Mouse (Mus musculus): Measurements from ENCODE around the gene Gm815. TPM values are rescaled to one million over a fixed set of nuclear protein-coding genes. Genes with fewer than 3 reads are reported as not detected.

Gm815 gene
- not detected in 2 replicates for polyA plus RNA-seq (2012; rRNA removed)

DNA sequence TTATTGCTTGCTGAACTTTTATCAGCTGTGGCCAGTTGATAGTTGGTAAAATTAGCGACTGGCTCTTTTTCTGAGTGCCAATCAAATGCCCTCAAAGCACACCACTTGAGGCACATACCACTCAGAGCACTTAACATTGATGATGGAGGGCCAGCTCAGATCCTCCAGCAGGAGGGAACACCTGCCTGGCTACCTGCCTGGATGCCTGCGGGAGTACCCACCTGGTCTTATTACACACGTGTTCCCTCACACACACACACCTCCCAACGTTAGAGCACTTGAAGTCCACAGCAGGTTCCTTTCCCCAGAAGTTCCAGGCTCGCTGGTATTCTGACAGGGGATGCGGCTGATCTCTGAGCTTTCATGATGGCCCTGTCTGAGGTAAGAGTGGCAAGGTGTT, at the start of gene Gm815:
TSS of gene Gm815 (plus strand) at position 266 of the 400 bp plus-strand sequence.
- 79% methylated on average over 6 of the region's 6 CpGs for WGBS
- no peaks in the 10 kb centered on the region for H3K4me1 ChIP-seq (ENCODE audit: control insufficient read depth, insufficient read depth, low read length)
- no peak for DNase-seq
- H3K4me3 ChIP-seq (replicated peaks; ENCODE audit: insufficient read depth, low read depth, low read length): no peak within 1 kb of the TSS
- TF ChIP-seq POLR2A (IDR thresholded peaks at IDR 0.05; ENCODE audit: borderline replicate concordance, insufficient read depth, low read length) (no peak), CTCF (IDR thresholded peaks at IDR 0.05; ENCODE audit: borderline replicate concordance, insufficient read depth, low read depth, low read length) (no peak)
- no peaks in the 10 kb centered on the region for H3K27me3 ChIP-seq (ENCODE audit: control insufficient read depth, insufficient read depth, low read length)
- H3K27ac ChIP-seq (ENCODE audit: insufficient read depth, low read length): no peak within 1 kb of the TSS

DNA sequence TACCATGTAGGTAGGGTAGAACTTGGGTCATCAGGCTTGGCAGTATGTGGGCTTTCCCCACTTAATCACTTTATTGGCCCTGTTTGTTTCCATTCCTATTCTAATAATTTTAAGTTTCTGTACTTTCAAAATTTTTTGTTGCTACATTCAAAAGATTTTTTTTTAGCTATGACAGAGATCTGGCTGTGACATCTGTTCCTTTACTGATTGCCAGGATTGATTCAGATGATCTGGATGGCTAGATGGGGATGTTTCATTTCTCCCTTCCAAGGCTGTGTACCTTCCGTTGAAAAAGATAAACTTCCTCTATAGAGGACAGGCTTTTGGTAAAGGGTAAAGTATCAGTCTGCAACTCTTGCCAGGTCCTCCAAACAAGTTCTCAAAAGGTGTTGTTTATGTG, 48.1 kb upstream of the Gm815 start:
- no peak overlapping the region for H3K4me3 ChIP-seq (replicated peaks; ENCODE audit: insufficient read depth, low read depth, low read length)
- 58% methylated on average over 1 of the region's 1 CpGs for WGBS
- TF ChIP-seq POLR2A (IDR thresholded peaks at IDR 0.05; ENCODE audit: borderline replicate concordance, insufficient read depth, low read length): no peak
- no peak for TF ChIP-seq CTCF (IDR thresholded peaks at IDR 0.05; ENCODE audit: borderline replicate concordance, insufficient read depth, low read depth, low read length)
- H3K27me3 ChIP-seq (ENCODE audit: control insufficient read depth, insufficient read depth, low read length): no peaks in the 10 kb centered on the region
- DNase-seq: no peak
- H3K4me1 ChIP-seq (ENCODE audit: control insufficient read depth, insufficient read depth, low read length): no peaks in the 10 kb centered on the region
- H3K27ac ChIP-seq (ENCODE audit: insufficient read depth, low read length): no peak overlapping the region

DNA sequence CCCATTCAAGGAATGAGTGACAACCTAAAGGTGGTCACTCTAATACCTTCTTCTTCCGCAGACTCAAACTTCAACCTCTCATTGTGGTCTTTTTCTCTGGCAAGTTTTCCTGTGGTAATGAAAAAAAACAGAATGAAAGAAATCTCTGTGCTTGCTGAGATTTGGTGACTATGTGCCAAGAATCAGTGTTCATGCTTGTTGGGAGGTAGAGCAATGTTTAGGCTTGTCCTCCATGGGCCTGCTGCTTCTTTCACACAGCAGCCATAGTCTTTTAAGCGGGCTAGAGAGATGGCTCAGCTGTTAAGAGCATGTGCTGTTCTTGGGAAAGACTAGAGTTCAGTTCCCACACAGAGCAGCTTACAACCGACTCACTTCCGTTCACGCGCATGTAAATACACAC, 41.8 kb upstream of the Gm815 start:
- H3K27ac ChIP-seq (ENCODE audit: insufficient read depth, low read length): no peak overlapping the region

DNA sequence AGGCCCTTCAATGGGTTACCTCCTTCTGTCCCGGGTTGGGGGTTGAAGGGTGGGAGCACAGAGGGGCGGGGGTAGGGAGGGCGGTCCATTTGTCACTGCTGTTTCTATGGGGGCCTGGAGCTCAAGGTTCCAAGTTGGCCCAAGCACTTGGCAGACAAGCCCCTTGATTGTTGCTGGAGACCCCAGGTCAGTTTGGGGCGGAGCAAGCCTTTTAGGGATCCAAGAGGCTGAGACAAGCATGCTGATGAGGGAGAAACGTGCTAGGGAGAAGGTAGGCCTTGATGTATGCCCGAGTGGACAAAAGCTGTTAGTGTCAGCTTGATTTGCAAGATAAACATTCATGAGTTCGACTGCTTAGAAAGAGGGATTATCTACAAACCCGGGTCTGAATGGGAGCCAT, 40.9 kb upstream of the Gm815 start:
- Histone ChIP-seq H3K4me3 (replicated peaks; ENCODE audit: insufficient read depth, low read depth, low read length) (no peak overlapping the region), H3K27me3 (ENCODE audit: control insufficient read depth, insufficient read depth, low read length) (no peaks in the 10 kb centered on the region), H3K27ac (ENCODE audit: insufficient read depth, low read length) (no peak overlapping the region), H3K4me1 (ENCODE audit: control insufficient read depth, insufficient read depth, low read length) (no peaks in the 10 kb centered on the region)
- TF ChIP-seq POLR2A (IDR thresholded peaks at IDR 0.05; ENCODE audit: borderline replicate concordance, insufficient read depth, low read length): no peak
- WGBS: 15% methylated on average over 8 of the region's 8 CpGs
- no peak for DNase-seq

More for the DNA sequence above, 41.8 kb upstream of the Gm815 start:
- DNase-seq: no peak
- TF ChIP-seq CTCF (IDR thresholded peaks at IDR 0.05; ENCODE audit: borderline replicate concordance, insufficient read depth, low read depth, low read length) (no peak), POLR2A (IDR thresholded peaks at IDR 0.05; ENCODE audit: borderline replicate concordance, insufficient read depth, low read length) (no peak)
- H3K27me3 ChIP-seq (ENCODE audit: control insufficient read depth, insufficient read depth, low read length): no peaks in the 10 kb centered on the region
- H3K4me1 ChIP-seq (ENCODE audit: control insufficient read depth, insufficient read depth, low read length): no peaks in the 10 kb centered on the region
- H3K4me3 ChIP-seq (replicated peaks; ENCODE audit: insufficient read depth, low read depth, low read length): no peak overlapping the region
- 80% methylated on average over 6 of the region's 6 CpGs for WGBS

DNA sequence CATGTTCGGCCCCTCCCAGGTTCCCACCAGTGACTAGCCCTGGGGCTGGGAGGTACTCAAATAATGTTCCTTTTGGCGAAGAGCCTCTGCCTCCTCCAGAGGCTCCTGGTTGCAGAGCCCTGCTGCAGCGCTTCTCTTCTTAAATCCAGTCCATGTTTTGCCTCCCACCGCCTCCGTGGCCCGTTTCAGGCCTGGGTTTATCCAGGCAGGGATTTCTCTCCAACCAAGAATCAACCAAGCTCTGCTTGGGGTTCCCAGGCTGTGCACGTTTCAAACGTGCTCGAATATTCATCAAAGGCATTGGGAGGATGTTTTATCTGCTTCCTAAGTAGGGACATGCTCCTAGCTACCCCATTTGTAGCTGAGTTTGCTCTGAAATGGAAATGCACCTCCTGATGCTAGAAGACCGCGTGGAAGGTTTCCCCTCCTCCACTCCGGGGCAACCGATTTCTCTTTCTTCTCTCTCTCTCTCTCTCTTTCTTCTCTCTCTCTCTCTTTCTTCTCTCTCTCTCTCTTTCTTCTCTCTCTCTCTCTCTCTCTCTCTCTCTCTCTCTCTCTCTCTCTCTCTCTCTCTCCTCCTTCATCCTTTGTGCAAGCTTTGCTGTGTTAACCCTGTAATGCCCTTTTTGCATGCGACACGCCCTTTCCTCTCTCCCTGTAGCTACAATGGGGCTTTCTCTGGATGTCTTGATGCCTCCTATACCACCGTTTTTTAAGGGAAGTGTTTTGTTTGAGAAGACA, 40.2 kb upstream of the Gm815 start:
- Histone ChIP-seq H3K4me3 (replicated peaks; ENCODE audit: insufficient read depth, low read depth, low read length) (peak overlapping the region; percentile 92), H3K27me3 (ENCODE audit: control insufficient read depth, insufficient read depth, low read length) (no peaks in the 10 kb centered on the region), H3K27ac (ENCODE audit: insufficient read depth, low read length) (peak overlapping the region; percentile 49; the same call in 1 of the 2 replicates), H3K4me1 (ENCODE audit: control insufficient read depth, insufficient read depth, low read length) (no peaks in the 10 kb centered on the region)
- DNase-seq: peak; percentile 85 to 88
- TF ChIP-seq CTCF (IDR thresholded peaks at IDR 0.05; ENCODE audit: borderline replicate concordance, insufficient read depth, low read depth, low read length) (no peak), POLR2A (IDR thresholded peaks at IDR 0.05; ENCODE audit: borderline replicate concordance, insufficient read depth, low read length) (peak; percentile 71; the same call in 1 of the 2 replicates)
- WGBS: 2% methylated on average over 16 of the region's 16 CpGs

DNA sequence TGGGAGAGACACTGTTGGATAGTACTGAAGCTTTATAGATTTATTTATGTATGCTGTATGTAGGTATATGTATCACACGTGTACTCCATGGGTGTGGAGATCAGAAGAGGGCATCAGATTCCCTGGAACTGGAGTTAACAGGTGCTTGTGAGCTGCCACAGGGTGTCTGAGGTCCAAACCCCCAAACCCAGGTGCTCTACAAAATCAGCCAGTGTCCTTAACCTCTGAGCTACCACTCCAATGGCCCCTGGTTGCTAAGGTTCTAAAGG, 39.7 kb upstream of the Gm815 start:
- 3% methylated on average over 1 of the region's 1 CpGs for WGBS
- DNase-seq: no peak

DNA sequence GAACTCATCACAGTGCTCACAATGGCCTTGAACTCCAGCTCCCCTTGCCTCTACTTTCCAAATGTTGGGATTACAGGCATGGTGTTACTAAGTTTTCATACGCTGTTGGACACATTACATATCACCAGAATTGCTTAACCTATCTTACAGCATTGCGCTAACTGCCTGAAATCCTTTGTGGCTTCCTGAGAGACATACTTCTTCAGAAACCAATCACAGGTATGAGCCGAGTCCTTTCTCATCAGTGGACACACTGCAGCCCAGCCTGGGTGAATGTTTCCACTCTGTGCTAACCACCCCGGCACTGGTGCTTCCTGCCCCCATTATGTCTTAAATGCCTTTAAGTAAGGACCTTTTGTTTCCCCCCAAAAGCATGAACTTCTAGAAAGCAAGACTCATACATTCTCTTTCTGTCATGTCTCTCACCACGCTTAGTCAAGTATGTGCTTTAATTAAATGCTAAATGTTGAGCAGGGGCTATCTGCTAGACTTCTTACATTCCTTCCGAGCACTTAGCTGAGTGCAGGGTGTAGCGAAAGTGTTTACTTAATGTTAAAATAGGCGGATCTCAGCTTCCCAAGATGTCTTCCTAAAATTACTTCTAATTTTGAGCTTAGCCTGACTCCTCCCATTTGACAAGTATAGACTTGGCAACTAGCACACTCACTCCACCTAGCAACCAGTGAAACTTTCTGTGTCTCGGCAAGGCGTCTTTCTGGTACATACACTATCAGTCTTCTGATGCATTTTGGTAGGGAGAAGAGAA, 34.5 kb upstream of the Gm815 start:
- TF ChIP-seq CTCF (IDR thresholded peaks at IDR 0.05; ENCODE audit: borderline replicate concordance, insufficient read depth, low read depth, low read length): no peak
- no peak for TF ChIP-seq POLR2A (IDR thresholded peaks at IDR 0.05; ENCODE audit: borderline replicate concordance, insufficient read depth, low read length)
- no peaks in the 10 kb centered on the region for H3K27me3 ChIP-seq (ENCODE audit: control insufficient read depth, insufficient read depth, low read length)
- 78% methylated on average over 10 of the region's 10 CpGs for WGBS
- no peak overlapping the region for H3K27ac ChIP-seq (ENCODE audit: insufficient read depth, low read length)
- DNase-seq: no peak
- no peak overlapping the region for H3K4me3 ChIP-seq (replicated peaks; ENCODE audit: insufficient read depth, low read depth, low read length)
- H3K4me1 ChIP-seq (ENCODE audit: control insufficient read depth, insufficient read depth, low read length): no peaks in the 10 kb centered on the region

More for the DNA sequence above, 39.7 kb upstream of the Gm815 start:
- H3K4me1 ChIP-seq (ENCODE audit: control insufficient read depth, insufficient read depth, low read length): no peaks in the 10 kb centered on the region
- peak overlapping the region; percentile 52 for H3K4me3 ChIP-seq (replicated peaks; ENCODE audit: insufficient read depth, low read depth, low read length)
- TF ChIP-seq CTCF (IDR thresholded peaks at IDR 0.05; ENCODE audit: borderline replicate concordance, insufficient read depth, low read depth, low read length): no peak
- TF ChIP-seq POLR2A (IDR thresholded peaks at IDR 0.05; ENCODE audit: borderline replicate concordance, insufficient read depth, low read length): no peak
- no peaks in the 10 kb centered on the region for H3K27me3 ChIP-seq (ENCODE audit: control insufficient read depth, insufficient read depth, low read length)
- H3K27ac ChIP-seq (ENCODE audit: insufficient read depth, low read length): no peak overlapping the region

Data from cerebellum, adult 2 months (tissue).